Mouse (Mus musculus): ENCODE measurements at regions not wholly inside any gene's neighbourhood (a gene's known extent, or its start where the extent isn't known, plus 50 kb on each side); places are given as distances from the start of the nearest gene placed in this dataset.

DNA sequence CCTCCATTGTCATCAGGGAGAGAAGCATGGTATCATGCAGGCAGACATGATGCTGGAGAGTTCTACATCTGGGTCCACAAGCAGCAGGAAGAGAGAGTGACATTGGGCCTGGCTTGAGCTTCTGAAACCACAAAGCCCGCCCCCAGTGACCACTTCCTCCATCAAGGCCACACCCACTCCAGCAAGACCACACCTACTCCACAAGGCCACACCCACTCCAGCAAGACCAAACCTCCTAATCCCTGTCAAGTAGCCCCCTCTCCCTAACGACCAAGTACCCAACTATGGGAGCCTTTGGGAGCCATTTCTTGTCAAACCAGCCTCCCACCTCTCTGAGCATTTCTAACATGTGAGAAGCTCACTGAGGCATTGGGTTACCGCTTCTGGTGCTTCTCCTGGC is 209.6 kb downstream of the Rpap3 start:
- TF ChIP-seq GATA1 (IDR thresholded peaks at IDR 0.05; ENCODE audit: low read length): no peak

DNA sequence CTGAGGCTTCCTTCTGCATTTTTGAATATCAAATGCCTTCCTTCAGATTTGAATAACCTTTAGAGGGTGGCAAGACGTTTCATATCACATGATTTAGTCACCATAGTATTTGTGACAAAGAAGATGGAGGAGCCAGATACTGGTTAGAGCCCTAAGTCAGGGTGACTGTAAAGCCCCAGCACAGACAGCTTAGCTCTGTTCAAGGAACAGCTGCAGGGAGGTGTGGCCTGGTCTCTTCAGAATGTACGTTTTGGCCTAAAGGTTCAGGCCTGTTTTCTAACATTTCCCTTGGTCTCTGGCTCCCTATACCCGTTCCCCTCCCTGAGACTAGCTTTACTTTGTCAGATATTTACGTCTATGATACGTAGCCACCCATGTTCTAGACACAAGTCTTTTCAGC is 212.3 kb downstream of the Rpap3 start:
- TF ChIP-seq GATA1 (IDR thresholded peaks at IDR 0.05; ENCODE audit: low read length): no peak

DNA sequence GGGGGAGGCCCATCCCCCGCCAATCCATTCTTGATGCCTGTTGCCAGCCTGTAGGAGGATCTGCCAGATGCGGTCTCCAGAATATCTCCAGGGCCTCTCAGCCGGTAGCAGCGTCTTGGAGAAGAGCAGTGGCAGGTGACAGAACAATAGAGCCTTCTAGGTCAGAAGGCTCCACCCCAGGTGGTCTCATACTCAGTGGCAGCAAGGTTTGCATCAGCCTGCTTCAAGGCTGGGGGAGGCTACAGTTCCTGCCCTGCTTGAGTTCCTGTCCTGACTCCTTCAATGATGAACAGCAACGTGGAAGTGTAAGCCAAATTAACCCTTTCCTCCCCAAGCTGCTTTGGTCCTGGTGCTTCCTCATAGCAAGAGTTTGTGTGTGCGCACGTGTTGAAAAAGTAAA is 213.8 kb downstream of the Rpap3 start:
- no peak for TF ChIP-seq GATA1 (IDR thresholded peaks at IDR 0.05; ENCODE audit: low read length)

DNA sequence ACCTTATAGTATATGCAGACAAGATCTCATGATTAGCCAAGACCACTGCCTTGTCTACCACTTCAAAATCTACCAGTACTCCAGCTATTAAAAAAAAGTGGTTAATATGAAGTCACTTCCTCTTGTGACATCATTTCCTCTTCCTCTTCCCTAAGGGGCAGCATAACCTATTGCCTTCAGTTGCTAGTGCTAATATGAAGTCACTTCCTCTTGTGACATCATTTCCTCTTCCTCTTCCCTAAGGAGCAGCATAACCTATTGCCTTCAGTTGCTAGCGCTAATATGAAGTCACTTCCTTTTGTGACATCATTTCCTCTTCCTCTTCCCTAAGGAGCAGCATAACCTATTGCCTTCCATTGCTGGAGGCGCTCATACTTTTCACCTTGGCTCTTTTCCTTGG is 218.2 kb downstream of the Rpap3 start:
- TF ChIP-seq GATA1 (IDR thresholded peaks at IDR 0.05; ENCODE audit: low read length): no peak

DNA sequence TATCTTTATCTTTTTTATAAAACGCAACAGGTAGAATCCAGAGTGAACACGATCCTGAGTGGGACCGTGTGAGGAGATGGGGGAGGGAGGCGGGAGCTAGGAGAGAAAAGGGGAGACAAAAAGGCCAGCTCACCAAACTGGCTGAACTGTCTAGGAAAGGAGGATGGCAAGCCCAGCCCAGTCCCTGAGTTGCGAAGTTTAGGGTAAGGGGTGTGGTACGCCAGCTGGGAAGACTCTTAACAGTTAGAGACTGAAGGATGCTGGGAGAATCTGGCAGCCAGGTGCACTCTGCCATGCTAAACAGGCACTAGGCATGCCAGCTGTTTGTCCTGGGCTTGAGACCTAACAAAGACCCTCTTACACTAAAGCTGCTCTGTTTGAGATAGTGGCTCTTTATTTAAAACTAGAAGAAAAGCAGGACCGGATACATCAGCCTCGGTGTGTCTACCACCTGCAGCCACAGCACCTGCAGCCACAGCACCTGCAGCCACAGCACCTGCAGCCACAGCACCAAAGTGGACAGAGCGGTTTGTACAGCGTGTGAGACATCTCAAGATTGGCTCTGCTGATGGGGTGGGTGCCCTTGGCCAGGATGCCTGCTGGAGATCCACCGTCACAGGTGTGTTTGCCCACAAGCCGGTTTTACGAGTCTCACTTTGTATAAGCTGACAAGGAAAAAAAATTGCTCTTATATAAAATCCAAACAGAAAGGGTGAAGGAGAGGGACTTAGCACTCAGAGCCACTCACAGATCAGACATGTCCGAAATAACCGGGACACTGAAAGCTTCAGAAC is 225.1 kb upstream of the Amigo2 start:
- TF ChIP-seq GATA1 (IDR thresholded peaks at IDR 0.05; ENCODE audit: low read length): no peak

DNA sequence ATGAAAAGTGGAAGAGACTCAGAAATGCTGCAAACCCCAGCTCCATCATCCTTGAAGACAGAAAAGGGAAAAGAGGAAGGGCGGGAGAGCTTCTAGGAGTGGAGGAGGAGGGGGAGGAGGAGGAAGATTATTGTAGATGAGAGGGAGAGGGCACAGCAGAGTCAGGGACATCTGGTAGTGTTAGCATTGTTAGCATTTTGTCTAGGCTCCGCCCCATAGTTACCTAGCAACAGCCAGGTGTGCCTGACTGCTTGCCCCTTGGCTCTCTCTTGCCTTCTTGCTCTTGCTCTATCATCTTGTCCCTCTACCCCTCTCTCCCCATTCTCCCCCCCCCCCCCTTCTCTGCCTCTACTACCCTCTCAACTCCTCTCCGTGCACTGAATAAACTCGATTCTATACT is 224.4 kb upstream of the Amigo2 start:
- TF ChIP-seq GATA1 (IDR thresholded peaks at IDR 0.05; ENCODE audit: low read length): no peak

DNA sequence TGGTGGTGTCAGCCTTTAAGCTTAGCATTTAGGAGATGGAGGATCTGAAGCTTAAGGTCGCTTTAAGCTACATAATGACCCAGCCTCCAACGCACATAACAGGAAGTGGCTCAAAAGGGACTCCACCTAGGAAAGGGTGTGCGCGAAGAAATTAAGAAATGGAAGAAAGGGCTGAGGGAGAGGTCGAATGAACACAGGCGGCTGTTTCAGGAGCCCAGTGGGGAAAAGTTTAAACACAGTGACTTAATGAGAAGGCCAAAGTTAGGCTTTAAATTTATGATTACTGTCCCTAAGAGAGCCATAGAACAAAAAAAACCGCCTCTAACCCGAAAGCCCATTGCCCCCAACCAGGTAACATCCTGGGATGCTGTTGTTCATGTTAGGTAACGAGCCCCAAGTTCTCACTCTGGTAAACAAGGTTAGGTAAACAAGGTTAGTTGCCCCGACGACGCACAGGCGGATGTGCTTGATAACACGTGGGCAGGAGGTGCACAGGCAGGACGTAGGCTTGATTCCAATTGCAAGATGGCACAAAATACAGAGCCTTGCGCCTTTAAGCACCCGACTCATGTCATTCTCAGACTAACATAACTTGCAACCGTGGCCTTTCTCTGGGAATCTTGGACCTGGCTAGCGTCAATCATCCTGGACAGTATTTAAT is 222.7 kb upstream of the Amigo2 start:
- no peak for TF ChIP-seq GATA1 (IDR thresholded peaks at IDR 0.05; ENCODE audit: low read length)

DNA sequence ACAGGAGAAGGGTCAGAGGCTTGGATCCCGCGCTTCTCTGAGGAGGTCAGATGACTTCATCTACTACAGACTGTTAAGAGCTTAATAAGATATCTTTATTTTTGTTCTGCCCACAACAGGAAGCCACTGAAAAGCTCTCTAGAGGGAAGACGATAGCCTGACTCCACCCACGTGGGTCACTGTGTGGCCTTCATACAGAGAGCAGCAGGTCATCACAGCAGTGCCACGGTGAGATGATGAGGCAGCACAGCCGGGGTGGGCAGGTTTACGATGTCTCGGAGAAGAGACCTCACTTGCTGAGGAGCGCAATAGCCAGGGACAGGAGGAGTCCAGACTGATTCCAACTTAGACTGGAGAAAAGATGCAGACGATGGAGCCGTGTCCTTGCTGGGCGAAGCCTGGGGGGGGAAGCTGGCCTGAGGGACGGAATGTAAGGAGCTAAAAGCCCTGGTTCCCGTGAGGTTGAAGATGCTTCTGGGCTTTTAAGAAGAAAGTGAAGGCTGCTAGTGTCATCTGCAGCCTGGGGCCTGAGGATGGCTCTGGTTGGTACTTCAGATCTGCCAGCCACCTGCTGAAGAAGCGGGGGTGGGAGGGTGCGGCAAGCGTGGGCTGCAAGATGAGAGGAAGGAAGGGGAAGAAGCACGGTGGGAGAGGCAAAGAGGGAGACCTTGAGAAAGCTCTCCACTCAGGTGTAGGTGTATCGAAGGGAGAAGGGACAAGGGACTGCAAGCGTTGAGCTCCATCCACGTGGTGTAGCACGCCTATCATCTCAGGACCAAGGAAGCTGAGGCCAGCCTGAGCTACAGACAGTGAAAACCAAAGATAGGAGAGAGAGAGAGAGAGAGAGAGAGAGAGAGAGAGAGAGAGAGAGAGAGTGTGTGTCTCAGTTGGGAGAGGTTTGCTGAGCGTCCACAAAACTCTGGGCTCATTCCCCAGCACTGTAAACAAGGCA is 221.9 kb upstream of the Amigo2 start:
- TF ChIP-seq GATA1 (IDR thresholded peaks at IDR 0.05; ENCODE audit: low read length): no peak

DNA sequence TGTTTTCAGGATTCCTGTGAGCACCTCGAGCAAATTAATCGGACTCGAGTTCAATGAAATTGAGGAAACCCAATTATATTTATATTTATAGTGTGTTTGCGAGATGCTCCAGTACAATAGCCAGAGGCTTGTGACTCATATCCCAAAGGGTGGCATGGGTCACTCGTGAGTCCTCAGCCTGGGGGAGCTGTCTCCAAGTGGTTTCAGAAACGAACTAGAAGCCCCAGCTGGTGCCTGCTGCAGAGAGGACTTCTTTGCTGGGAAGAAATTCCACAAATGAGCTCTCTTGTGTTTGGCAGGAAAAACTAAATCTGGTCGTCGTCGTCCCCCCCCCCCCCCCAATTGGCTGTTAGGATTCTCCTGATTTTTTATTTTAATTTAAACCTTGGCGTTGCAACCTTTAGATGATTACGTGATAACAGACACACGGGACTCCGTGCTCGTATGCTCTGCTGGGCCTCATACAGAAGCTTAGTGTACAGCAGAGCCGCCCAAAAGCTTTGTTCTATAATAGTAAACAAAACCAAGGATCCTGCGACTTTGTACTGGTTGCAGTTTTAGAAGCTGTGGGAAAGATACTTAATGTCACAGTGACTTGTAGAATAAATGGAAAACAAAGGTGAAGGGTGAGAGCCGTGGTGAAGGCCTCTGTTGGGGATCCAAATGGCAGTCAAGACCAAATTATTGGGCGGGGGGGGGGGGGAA is 220.8 kb upstream of the Amigo2 start:
- TF ChIP-seq GATA1 (IDR thresholded peaks at IDR 0.05; ENCODE audit: low read length): no peak

DNA sequence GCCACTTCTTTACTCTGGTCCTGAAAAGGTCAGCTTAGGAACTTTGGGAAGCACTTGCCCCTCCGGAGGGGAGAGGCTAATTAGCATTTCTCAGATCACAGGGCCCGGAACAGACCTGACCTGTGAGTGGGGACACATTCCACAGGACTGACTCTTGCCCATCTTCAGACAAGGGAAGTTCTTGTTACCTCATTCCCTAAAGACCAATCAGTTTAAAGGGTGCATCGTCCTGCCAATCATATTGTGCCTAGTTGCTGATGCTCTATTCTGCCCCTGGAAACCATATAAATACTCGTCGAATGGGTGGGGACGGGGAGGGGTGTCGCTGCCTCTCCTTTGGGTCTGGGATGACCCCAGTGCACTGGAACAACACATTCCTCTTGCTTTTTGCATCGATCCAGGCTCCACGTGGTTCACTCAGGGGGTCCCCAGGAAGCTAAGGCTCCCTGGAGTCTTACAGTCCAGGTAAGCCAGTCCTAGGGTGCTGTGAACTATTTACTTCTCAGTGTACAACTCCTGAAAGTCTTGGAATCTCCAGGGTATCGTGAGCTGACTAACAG is 219.9 kb upstream of the Amigo2 start:
- TF ChIP-seq GATA1 (IDR thresholded peaks at IDR 0.05; ENCODE audit: low read length): no peak

DNA sequence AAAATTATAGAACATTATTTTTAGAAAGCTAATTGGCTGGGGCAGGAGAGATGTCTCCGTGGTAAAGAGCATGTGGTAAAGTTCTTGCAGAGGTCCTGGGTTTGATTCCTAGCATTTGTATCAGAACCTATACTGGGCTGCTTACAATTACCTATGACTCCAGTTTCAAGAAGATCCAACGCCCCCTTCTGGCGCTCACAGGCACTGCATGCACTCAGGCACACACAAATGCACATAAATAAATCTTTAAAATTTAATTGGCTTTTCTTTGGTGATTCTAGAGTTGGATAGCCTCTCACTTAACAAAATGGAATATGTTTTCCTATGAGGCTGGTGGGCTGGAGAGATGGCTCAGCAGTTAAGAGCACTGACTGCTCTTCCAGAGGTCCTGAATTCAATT is 219.0 kb upstream of the Amigo2 start:
- no peak for TF ChIP-seq GATA1 (IDR thresholded peaks at IDR 0.05; ENCODE audit: low read length)

DNA sequence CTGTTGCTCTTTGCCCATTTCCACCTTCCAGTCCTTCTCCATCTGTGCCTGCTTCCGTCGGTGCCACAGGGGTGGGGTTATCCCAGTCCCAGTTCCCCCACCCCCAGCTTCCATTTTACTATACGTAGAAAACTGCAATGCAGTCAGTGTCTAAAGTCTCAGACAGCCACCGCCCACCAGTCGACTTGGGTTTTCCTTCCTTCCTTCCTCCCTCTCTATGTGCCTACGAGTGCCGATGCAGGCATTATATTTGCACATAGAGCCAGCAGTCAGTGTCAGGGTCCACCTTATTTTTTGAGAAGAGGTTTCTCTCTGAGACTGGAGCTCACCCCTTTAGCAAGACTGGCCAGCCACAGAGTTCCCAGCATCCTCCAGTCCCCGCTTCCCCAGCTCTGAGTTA is 218.3 kb upstream of the Amigo2 start:
- no peak for TF ChIP-seq GATA1 (IDR thresholded peaks at IDR 0.05; ENCODE audit: low read length)

DNA sequence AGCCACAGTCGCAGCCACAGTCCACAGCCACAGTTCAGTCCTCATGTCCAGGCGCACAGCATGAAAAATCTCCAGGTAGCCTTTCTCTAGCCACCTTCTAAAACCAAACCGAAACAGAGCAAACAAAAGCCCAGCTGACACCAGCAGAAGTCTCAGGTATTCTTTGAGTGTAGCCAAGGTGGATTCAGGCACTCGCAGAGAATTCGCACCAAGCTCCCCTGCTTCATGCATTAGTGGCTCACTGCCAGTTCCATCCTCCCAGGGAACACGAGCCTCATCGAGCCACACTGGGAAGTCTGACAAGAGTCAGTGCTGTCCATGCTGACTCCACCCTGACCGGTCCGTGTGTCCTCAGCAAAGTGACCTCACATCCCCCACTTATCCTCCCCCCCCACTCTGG is 217.7 kb upstream of the Amigo2 start:
- no peak for TF ChIP-seq GATA1 (IDR thresholded peaks at IDR 0.05; ENCODE audit: low read length)

DNA sequence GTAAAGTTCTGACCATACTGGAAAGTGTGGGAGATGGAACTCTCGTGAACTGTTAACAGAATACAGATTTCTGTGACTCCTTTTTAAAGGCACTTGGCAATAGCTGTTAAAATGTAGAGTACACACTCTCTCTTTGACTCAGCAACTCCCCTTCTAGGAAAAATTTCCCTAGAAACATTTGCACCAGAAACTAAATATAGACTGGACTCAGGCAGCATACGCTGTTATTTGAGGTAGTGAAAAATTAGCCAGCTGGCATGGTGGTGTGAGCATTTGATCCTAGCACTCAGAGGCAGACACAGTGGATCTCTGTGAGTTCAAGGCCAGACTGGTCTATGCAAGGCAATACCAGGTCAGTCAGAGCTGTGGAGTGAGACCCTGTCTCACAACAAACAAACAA is 215.5 kb upstream of the Amigo2 start:
- no peak for TF ChIP-seq GATA1 (IDR thresholded peaks at IDR 0.05; ENCODE audit: low read length)

DNA sequence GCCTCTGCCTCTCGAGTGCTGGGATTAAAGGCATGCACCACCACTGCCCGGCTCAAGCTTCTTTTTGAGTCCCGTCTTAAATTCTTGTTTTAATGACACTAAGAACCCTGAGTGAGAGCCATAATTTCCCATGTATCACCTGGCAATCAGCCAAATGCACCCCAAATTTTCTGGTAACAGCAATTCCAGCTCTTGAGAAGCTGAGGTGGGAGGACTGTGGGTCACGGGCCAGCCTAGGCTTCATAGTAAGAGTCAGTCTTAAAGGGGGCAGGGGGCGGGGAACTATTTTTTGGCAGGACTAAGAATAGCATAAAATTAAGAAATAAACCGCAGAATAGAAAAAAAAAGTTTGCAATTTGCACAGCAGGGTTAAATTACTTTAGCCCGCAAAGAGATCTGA is 214.9 kb upstream of the Amigo2 start:
- no peak for TF ChIP-seq GATA1 (IDR thresholded peaks at IDR 0.05; ENCODE audit: low read length)

Data from G1E-ER4 (cell line).